ENCODE assay signal across 8 mouse cellular contexts in the genomic region with DNA sequence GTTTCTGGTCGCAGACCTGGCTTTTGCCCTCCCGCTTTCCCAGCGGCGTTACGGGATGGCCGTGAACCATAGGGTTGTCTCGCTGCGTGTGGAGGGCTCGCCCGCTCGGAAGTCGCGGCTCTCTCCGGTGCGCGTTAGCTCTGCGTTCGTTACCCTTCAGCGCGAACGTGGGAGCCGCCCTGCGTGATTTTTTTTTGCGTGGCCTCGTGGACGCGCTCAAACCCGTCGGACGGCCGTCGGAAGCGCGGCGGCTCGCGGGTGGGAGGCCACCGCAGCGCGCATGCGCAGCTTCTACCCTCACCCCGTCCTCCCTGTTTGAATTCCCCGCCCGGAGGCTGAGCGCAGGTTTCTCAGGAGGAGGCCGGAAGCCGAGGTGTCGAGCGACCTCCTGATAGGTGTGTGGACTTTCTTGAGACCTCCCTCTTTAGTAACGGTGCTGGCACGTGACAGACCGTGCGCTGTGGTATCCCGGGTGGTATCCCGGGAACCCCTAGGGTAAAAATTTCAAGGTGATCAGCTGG. TPM values are rescaled to one million over a fixed set of nuclear protein-coding genes. Genes with fewer than 3 reads are reported as not detected.
DNase-seq lines count a peak whose midpoint lies in the region; ATAC-seq lines count a peak whose summit lies in the region.

A gene (plus strand): TSS at position 314 of the 521 bp plus-strand sequence.

- H3K4me1 ChIP-seq in brown adipose tissue, adult 24 weeks (ENCODE audit: control insufficient read depth, insufficient read depth, insufficient read length, low read length): 0 out of 2 replicates have a peak, but pooled peaks cover 2% of the 10 kb centered on the region
- H3K4me1 ChIP-seq in heart, embryonic 13.5 days: peaks cover 7% of the 10 kb centered on the region; the same call in 1 of the 2 replicates
- peaks cover 30% of the 10 kb centered on the region for H3K4me1 ChIP-seq in liver, embryonic 12.5 days
- H3K4me1 ChIP-seq in stomach, embryonic 16.5 days (ENCODE audit: control insufficient read depth, insufficient read depth, low read length): no peaks in the 10 kb centered on the region

- H3K4me3 ChIP-seq in brown adipose tissue, adult 24 weeks (ENCODE audit: insufficient read depth, low read depth, low read length): peak within 1 kb of the TSS; percentile 84
- peak within 1 kb of the TSS; percentile 88 for H3K4me3 ChIP-seq in heart, embryonic 13.5 days
- H3K4me3 ChIP-seq in liver, embryonic 12.5 days: peak within 1 kb of the TSS; percentile 86
- peak within 1 kb of the TSS; percentile 88 for H3K4me3 ChIP-seq in stomach, embryonic 16.5 days (replicated peaks; ENCODE audit: low read length)

- peak; percentile 97 for DNase-seq in CD4-positive, CD25-positive, alpha-beta regulatory T cell, adult 2 months (ENCODE audit: low read depth, low spot score)
- DNase-seq in fat pad, adult 2 months (ENCODE audit: extremely low read depth, low read depth, low spot score): peak; percentile 52
- peak; percentile 92 for DNase-seq in kidney, postnatal 10 days
- DNase-seq in natural killer cell, adult 2 months (ENCODE audit: low spot score in 2 of 2): peak; percentile 85 to 90

- H3K4me2 ChIP-seq in heart, embryonic 13.5 days: peak within 1 kb of the TSS; percentile 78
- H3K4me2 ChIP-seq in liver, embryonic 12.5 days: peak within 1 kb of the TSS; percentile 78
- peak within 1 kb of the TSS; percentile 68 for H3K4me2 ChIP-seq in stomach, embryonic 16.5 days (ENCODE audit: low read depth, low read length)

- ATAC-seq in heart, embryonic 13.5 days (ENCODE audit: extremely low read depth, insufficient number of reproducible peaks, low FRiP score, low TSS enrichment): peak; percentile 89
- peak; percentile 93 for ATAC-seq in liver, embryonic 12.5 days
- peak; percentile 95 for ATAC-seq in stomach, embryonic 16.5 days (ENCODE audit: insufficient read depth, low FRiP score)

- H3K27me3 ChIP-seq in heart, embryonic 13.5 days (replicated peaks): no peaks in the 10 kb centered on the region
- H3K27me3 ChIP-seq in liver, embryonic 12.5 days (replicated peaks): no peaks in the 10 kb centered on the region
- H3K27me3 ChIP-seq in stomach, embryonic 16.5 days (ENCODE audit: control insufficient read depth, insufficient read depth, low read length): no peaks in the 10 kb centered on the region

- WGBS in heart, embryonic 13.5 days: under 1% methylated on average over 55 of the region's 55 CpGs
- WGBS in liver, embryonic 12.5 days (ENCODE audit: insufficient replicate concordance): under 1% methylated on average over 55 of the region's 55 CpGs
- WGBS in stomach, embryonic 16.5 days: under 1% methylated on average over 55 of the region's 55 CpGs

- H3K9me3 ChIP-seq in heart, embryonic 13.5 days: no peaks in the 10 kb centered on the region
- H3K9me3 ChIP-seq in liver, embryonic 12.5 days (replicated peaks): no peaks in the 10 kb centered on the region
- no peaks in the 10 kb centered on the region for H3K9me3 ChIP-seq in stomach, embryonic 16.5 days (replicated peaks; ENCODE audit: control insufficient read depth, low read length)

- peak within 1 kb of the TSS; percentile 86 for H3K9ac ChIP-seq in heart, embryonic 13.5 days
- peak within 1 kb of the TSS; percentile 86 for H3K9ac ChIP-seq in liver, embryonic 12.5 days
- H3K9ac ChIP-seq in stomach, embryonic 16.5 days (ENCODE audit: low read length): peak within 1 kb of the TSS; percentile 83

- H3K36me3 ChIP-seq in heart, embryonic 13.5 days: no peaks in the 10 kb centered on the region
- no peaks in the 10 kb centered on the region for H3K36me3 ChIP-seq in liver, embryonic 12.5 days
- H3K36me3 ChIP-seq in stomach, embryonic 16.5 days (ENCODE audit: control insufficient read depth, insufficient read depth, low read length): no peaks in the 10 kb centered on the region

- H3K27ac ChIP-seq in brown adipose tissue, adult 24 weeks (replicated peaks; ENCODE audit: low read depth, low read length): no peak within 1 kb of the TSS
- H3K27ac ChIP-seq in heart, embryonic 13.5 days (replicated peaks): peak within 1 kb of the TSS; percentile 87
- peak within 1 kb of the TSS; percentile 85 for H3K27ac ChIP-seq in liver, embryonic 12.5 days
- peak within 1 kb of the TSS; percentile 82 for H3K27ac ChIP-seq in stomach, embryonic 16.5 days (ENCODE audit: low read length)

RNA-seq across cellular contexts. Expression of the gene that starts here (rescaled TPM):
- not detected in 2 replicates for polyA plus RNA-seq in brown adipose tissue, adult 24 weeks (2012; ENCODE audit: insufficient read depth, insufficient read length, missing spikeins)
- polyA plus RNA-seq in heart, embryonic 13.5 days (2015; fragmentation: Nextera tagmentation; extraction: Ambion mirVana): 18.5 and 21.8 TPM in 2 replicates
- 0.05 and 0.08 TPM in 2 replicates for polyA plus RNA-seq in liver, embryonic 12.5 days (2016; fragmentation: Nextera tagmentation; extraction: Ambion mirVana)
- 0.36 and 1.2 TPM in 2 replicates for polyA plus RNA-seq in stomach, embryonic 16.5 days (2015; fragmentation: Nextera tagmentation; extraction: Ambion mirVana)

Comparison
In these comparisons a context has a peak if more than half of its experiments do, and no peak if none do; other contexts are left out.
1. Peak in ATAC-seq, H3K4me3 ChIP-seq, H3K27ac ChIP-seq, H3K9ac ChIP-seq and H3K4me2 ChIP-seq in liver, embryonic 12.5 days; RNA of the gene not detected or under 1 TPM.